Mouse (Mus musculus): Measurements from ENCODE around the gene Cdc42bpa. TPM values are rescaled to one million over a fixed set of nuclear protein-coding genes. Genes with fewer than 3 reads are reported as not detected.
A peak's percentile ranks its signal among the peaks of the same experiment; 100 is the strongest.

Cdc42bpa gene
- total RNA-seq, 4 experiments from 2014 or later: 222 to 265 (median 238) TPM

DNA sequence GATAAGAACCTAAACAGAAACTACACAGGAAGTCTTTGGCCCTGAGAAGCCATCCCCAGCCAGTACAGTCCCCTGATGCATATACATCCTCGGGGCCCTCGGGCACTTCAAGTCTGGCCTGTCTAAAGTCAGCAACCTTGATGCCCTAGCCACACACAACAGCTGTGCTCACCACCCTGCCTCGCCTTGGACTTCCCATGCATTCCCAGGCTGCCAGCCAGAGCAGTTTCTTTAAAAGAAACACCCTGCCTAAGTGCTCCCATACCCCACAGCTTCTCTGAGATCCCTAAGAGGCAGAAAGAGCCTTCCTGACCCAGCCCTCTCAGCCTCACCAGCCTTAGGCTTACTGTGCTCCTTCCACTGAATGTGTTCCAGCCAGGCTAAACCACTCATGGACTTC lies 226.1 kb downstream of the Cdc42bpa start:
- no peak for DNase-seq (ENCODE audit: low spot score in 2 of 2)

DNA sequence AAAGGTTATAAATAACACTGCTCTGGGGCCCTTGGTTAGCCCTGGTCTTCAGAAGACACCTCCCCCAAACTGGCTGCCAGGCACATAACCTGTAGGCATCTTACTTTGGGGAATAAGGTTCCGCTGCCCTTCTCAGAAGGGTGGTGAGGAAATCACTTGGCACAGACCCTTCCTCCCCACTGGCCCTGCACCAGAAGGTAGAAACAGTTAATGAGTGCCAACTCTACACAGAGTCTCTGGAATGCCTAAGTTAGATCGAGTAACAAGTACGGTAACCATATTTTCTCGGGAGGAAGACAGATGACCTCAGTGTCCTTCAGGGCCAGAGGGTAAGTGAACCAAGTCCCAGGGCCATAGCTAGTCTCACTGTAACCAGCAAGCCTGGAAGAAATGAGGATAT lies 228.7 kb downstream of the Cdc42bpa start:
- DNase-seq (ENCODE audit: low spot score in 2 of 2): no peak

DNA sequence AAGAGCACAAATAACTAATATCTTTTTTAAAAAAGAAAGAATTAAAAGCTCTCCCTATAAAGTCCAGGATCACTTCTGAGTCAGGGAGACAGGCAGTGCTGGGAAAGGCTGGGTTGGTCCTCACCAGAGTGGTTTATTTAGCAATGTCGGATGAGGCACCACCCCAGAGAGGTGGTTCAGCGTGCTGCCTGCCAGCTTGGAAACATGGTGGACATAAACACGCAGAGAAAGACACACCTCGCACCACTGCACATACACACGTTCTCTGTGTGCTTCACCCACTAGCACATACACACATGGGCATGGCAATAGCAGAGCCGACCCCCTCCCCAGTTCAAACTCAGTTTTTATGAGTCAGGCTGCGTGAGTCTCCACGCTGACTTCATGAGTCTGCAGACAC lies 230.8 kb downstream of the Cdc42bpa start:
- no peak for DNase-seq (ENCODE audit: low spot score in 2 of 2)

DNA sequence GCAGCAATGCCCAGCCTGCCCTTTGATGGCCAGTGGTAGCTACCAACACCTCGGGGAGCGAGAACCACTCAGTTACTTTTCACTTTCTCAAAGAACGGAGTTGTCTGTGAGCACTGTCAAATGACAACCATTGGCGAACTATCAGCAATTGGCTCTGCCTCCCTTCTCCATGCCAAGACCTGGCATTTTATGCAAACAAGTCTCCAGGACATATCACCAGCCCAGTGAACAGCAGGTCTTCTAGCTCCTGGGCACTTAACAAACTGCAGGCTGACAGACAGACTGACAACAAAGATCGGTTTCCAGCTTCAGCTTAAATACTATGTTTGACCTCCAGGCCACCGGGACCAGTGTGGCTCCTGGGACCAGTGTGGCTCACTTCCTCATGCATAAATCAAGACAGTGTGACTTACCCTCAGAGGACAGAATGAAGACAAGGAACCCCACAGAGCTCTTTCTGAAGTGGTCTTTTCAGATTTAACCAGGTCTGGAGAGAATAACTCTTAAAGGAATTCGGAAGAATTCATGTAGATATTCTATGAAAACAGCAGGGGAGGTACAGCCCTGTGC lies 231.5 kb downstream of the Cdc42bpa start:
- DNase-seq (ENCODE audit: low spot score in 2 of 2): no peak

- no peak for DNase-seq (ENCODE audit: low spot score in 2 of 2)
Observed at GRCm38 (mm10) chr1:180192866-180193265, 232.6 kb downstream of the Cdc42bpa start.

GRCm38 (mm10) chr1:180193391-180193935 lies 233.2 kb downstream of the Cdc42bpa start:
- no peak for DNase-seq (ENCODE audit: low spot score in 2 of 2)

GRCm38 (mm10) chr1:180194048-180194447 lies 233.8 kb downstream of the Cdc42bpa start:
- DNase-seq (ENCODE audit: low spot score in 2 of 2): no peak

DNA sequence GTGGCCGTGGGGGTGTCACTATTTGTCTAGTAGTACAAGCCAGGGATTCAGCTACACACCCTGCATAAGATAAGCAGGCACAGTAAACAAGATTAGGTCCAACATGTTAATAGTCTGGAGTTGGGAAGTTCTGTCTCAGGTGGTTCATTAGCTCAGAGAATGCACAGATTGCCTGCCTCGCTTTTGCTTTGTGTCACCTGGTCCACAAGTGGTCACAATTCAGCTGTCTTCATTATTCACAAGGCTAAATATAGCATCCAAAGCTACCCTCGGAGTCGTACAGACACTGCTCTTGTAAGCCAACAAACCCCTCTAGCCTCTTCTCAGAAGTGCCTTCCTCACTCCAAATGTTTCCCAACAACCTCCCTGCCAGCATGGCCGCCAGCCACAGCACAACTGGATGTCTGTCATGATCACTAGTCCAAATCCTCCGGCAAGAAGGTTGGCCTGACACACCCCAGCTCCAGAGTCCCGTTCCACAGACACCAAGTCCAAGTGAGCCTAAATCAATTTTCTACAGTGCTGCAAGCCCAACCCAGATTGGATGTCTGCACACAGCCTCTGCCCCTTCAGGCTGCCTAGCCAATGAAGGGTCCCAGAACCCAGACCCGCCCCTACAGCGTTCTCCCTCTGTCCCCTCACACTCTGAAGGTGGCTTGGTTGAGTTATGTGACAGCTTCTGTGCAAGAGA lies 234.7 kb downstream of the Cdc42bpa start:
- DNase-seq (ENCODE audit: low spot score in 2 of 2): no peak

- peak; percentile 95 to 99 for DNase-seq (ENCODE audit: low spot score in 2 of 2)
Observed at GRCm38 (mm10) chr1:180195703-180196381, 235.6 kb downstream of the Cdc42bpa start.

DNA sequence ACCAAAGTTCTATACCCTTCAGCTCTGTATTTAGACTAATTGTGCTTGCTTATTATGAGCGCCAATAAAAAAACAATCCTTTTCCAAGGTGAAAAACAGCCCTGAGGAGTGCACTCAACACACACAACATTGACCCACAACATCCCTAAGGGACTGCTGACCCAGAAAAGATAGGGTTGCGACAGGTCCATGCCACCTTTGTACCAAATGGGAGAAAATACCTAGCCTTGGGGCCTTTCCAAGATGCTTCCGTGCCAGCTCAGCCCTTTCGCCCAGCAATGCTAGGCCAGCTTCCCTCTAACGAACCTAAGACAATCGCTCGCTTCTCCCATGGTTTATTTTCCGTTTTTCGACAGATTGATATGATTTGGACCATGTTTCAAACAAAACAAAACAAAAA lies 236.2 kb downstream of the Cdc42bpa start:
- DNase-seq (ENCODE audit: low spot score in 2 of 2): no peak

DNA sequence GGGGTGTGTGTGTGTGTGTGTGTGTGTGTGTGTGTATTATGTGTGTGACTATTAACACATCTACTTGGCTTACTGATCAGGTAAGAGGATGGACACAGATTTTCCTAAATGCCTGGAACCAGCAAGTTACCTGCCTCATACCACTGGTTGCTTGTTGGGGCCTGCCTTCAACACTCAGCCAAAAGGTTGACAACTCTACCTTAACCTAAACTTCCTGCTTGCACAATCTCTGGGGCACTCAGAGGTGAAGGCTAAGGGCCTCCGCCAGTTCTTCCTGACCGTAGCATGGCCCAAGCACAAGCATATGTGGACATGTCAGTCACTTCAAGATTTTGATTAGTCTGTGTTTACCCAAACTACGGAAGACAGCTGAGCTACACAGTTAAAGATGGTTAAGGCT lies 237.7 kb downstream of the Cdc42bpa start:
- DNase-seq (ENCODE audit: low spot score in 2 of 2): no peak

GRCm38 (mm10) chr1:180198959-180199714 lies 238.9 kb downstream of the Cdc42bpa start, which contains the start of gene Coq8a:
Gene Coq8a, minus strand, starts transcription at chr1:180199602.
- DNase-seq (ENCODE audit: low spot score in 2 of 2): no peak

GRCm38 (mm10) chr1:180199715-180200050 lies 239.4 kb downstream of the Cdc42bpa start:
- DNase-seq (ENCODE audit: low spot score in 2 of 2): no peak

GRCm38 (mm10) chr1:180200722-180201121 lies 240.4 kb downstream of the Cdc42bpa start:
- DNase-seq (ENCODE audit: low spot score in 2 of 2): no peak

- DNase-seq (ENCODE audit: low spot score in 2 of 2): no peak
Observed at GRCm38 (mm10) chr1:180208370-180208769, 248.1 kb downstream of the Cdc42bpa start.

- no peak for DNase-seq (ENCODE audit: low spot score in 2 of 2)
Observed at GRCm38 (mm10) chr1:180210031-180210432, 249.8 kb downstream of the Cdc42bpa start.

- DNase-seq (ENCODE audit: low spot score in 2 of 2): no peak
Observed at GRCm38 (mm10) chr1:180210781-180211271, 250.6 kb downstream of the Cdc42bpa start.

- no peak for DNase-seq (ENCODE audit: low spot score in 2 of 2)
Observed at GRCm38 (mm10) chr1:180212911-180213310, 252.6 kb downstream of the Cdc42bpa start.

DNA sequence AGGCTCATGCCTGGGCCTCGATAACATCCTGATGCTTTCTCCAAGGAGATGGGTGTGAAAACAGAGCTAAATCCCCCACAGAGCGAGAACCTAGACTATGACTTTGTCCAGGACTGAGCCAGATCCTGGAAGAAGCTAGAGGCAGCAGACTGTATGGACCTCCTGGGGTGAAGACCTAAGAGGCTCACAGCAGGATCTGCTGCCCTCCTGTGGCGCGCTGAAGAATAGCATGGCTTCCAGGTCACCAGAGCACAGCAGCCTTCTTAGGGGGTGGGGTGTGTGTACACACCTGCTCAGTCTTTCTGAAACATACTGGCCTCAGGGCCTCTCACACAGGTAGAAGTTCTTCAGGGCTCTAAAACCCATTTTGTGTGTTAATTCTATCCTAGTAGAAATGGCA lies 254.8 kb downstream of the Cdc42bpa start:
- peak in 1 of 2 experiments; percentile 37 for DNase-seq (ENCODE audit: low spot score in 2 of 2)

Measured in left cerebral cortex, adult 8-10 months (tissue).